In genomic region chr1:51478262-51479026, GRCm38 (mm10) we compare ENCODE assay signal across 8 mouse cellular contexts. TPM values are rescaled to one million over a fixed set of nuclear protein-coding genes. Genes with fewer than 3 reads are reported as not detected.
DNase-seq lines count a peak whose midpoint lies in the region; ATAC-seq and TF ChIP-seq lines count a peak whose summit lies in the region.

Nabp1 (minus strand) TSS chr1:51478425.

- H3K4me3 ChIP-seq in G1E (ENCODE audit: low read depth, low read length): peak within 1 kb of the TSS; percentile 88
- H3K4me3 ChIP-seq in forebrain, embryonic 16.5 days (replicated peaks; ENCODE audit: low read length): peak within 1 kb of the TSS; percentile 67
- peak within 1 kb of the TSS; percentile 96 for H3K4me3 ChIP-seq in layer of hippocampus, adult 2 months
- peak within 1 kb of the TSS; percentile 63 for H3K4me3 ChIP-seq in lung, embryonic 14.5 days (ENCODE audit: low read depth, low read length)
- peak within 1 kb of the TSS; percentile 57 for H3K4me3 ChIP-seq in olfactory bulb, adult 2 months (ENCODE audit: insufficient read depth, low read depth, low read length)
- H3K4me3 ChIP-seq in thymus, adult 2 months (ENCODE audit: control insufficient read depth, insufficient read depth, low read length): peak within 1 kb of the TSS; percentile 82

- H3K27ac ChIP-seq in forebrain, embryonic 16.5 days (ENCODE audit: low read length): peak within 1 kb of the TSS; percentile 74
- peak within 1 kb of the TSS; percentile 94 for H3K27ac ChIP-seq in layer of hippocampus, adult 2 months
- peak within 1 kb of the TSS; percentile 81 for H3K27ac ChIP-seq in lung, embryonic 14.5 days (ENCODE audit: low read depth)
- H3K27ac ChIP-seq in olfactory bulb, adult 2 months (ENCODE audit: insufficient read depth, low read depth, low read length): peak within 1 kb of the TSS; percentile 62
- peak within 1 kb of the TSS; percentile 84 for H3K27ac ChIP-seq in thymus, adult 2 months (ENCODE audit: control insufficient read depth, insufficient read depth, low read length)

- H3K9me3 ChIP-seq in G1E (replicated peaks): no peaks in the 10 kb centered on the region
- H3K9me3 ChIP-seq in forebrain, embryonic 16.5 days (ENCODE audit: control insufficient read depth, low read length): no peaks in the 10 kb centered on the region
- no peaks in the 10 kb centered on the region for H3K9me3 ChIP-seq in lung, embryonic 14.5 days (ENCODE audit: low read depth, low read length)

- peak; percentile 95 for ATAC-seq in G1E (ENCODE audit: extremely low read depth, insufficient number of reproducible peaks, low FRiP score, poor library complexity, severe bottlenecking)
- ATAC-seq in forebrain, embryonic 16.5 days: peak; percentile 100
- ATAC-seq in lung, embryonic 14.5 days (ENCODE audit: insufficient read depth): peak; percentile 100

- peak; percentile 100 for TF ChIP-seq POLR2A in olfactory bulb, adult 2 months (IDR thresholded peaks at IDR 0.05; ENCODE audit: insufficient read depth, low read depth, low read length)
- peak; percentile 100 for TF ChIP-seq POLR2A in thymus, adult 2 months (IDR thresholded peaks at IDR 0.05; ENCODE audit: control insufficient read depth, extremely low read depth, insufficient read depth, low read length, poor library complexity)

- WGBS in forebrain, embryonic 16.5 days: under 1% methylated on average over 51 of the region's 51 CpGs
- WGBS in lung, embryonic 14.5 days: under 1% methylated on average over 51 of the region's 51 CpGs
- WGBS in olfactory bulb, adult 2 months: under 1% methylated on average over 51 of the region's 51 CpGs
- WGBS in thymus, adult 2 months: under 1% methylated on average over 51 of the region's 51 CpGs

- H3K36me3 ChIP-seq in G1E (replicated peaks): peaks cover 19% of the 10 kb centered on the region
- H3K36me3 ChIP-seq in forebrain, embryonic 16.5 days (ENCODE audit: control insufficient read depth, insufficient read depth): no peaks in the 10 kb centered on the region
- H3K36me3 ChIP-seq in lung, embryonic 14.5 days (ENCODE audit: insufficient read depth): no peaks in the 10 kb centered on the region
- peaks cover 15% of the 10 kb centered on the region for H3K36me3 ChIP-seq in thymus, adult 2 months (ENCODE audit: control insufficient read depth, insufficient read depth, low read length)

- H3K4me2 ChIP-seq in forebrain, embryonic 16.5 days (ENCODE audit: low read length): peak within 1 kb of the TSS; percentile 89
- peak within 1 kb of the TSS; percentile 95 for H3K4me2 ChIP-seq in lung, embryonic 14.5 days

- no peaks in the 10 kb centered on the region for H3K27me3 ChIP-seq in G1E (ENCODE audit: insufficient read depth, low read length)
- H3K27me3 ChIP-seq in forebrain, embryonic 16.5 days (replicated peaks; ENCODE audit: control insufficient read depth, insufficient read depth, low read length): no peaks in the 10 kb centered on the region
- H3K27me3 ChIP-seq in lung, embryonic 14.5 days (ENCODE audit: insufficient read depth, low read length): no peaks in the 10 kb centered on the region
- no peaks in the 10 kb centered on the region for H3K27me3 ChIP-seq in thymus, adult 2 months (ENCODE audit: control insufficient read depth, insufficient read depth, low read length)

- intact Hi-C loops in heart, postnatal 36 days (cut with DNase I): loop anchor here (2.0 to 10.0 kb wide), 3 partner anchors 36 to 756 kb away; partner anchors contain the start of gene Gls

- H3K4me1 ChIP-seq in G1E (ENCODE audit: insufficient read depth, low read depth, low read length): peaks cover 40% of the 10 kb centered on the region
- peaks cover 5% of the 10 kb centered on the region for H3K4me1 ChIP-seq in forebrain, embryonic 16.5 days (replicated peaks; ENCODE audit: control insufficient read depth, insufficient read depth, low read length)
- H3K4me1 ChIP-seq in lung, embryonic 14.5 days (ENCODE audit: insufficient read depth): no peaks in the 10 kb centered on the region
- H3K4me1 ChIP-seq in olfactory bulb, adult 2 months (ENCODE audit: control insufficient read depth, insufficient read depth, low read length): peaks cover 5% of the 10 kb centered on the region; the same call in 1 of the 2 replicates
- H3K4me1 ChIP-seq in thymus, adult 2 months (replicated peaks; ENCODE audit: control insufficient read depth, insufficient read depth, low read length): peaks cover 7% of the 10 kb centered on the region

- TF ChIP-seq CTCF in G1E (IDR thresholded peaks at IDR 0.05; ENCODE audit: low read depth, low read length): no peak
- TF ChIP-seq CTCF in layer of hippocampus, adult 2 months (conservative IDR thresholded peaks at IDR 0.05): peak; percentile 64
- peak; percentile 62 for TF ChIP-seq CTCF in lung, embryonic 14.5 days (IDR thresholded peaks at IDR 0.05; ENCODE audit: low read depth)
- TF ChIP-seq CTCF in olfactory bulb, adult 2 months (IDR thresholded peaks at IDR 0.05; ENCODE audit: insufficient read depth, low read depth, low read length): no peak
- TF ChIP-seq CTCF in thymus, adult 2 months (IDR thresholded peaks at IDR 0.05; ENCODE audit: borderline replicate concordance, control insufficient read depth, extremely low read depth, insufficient read depth, low read length, poor library complexity): 0 out of 2 replicates have a peak, but pooled peaks have one; percentile 39

- H3K9ac ChIP-seq in forebrain, embryonic 16.5 days (replicated peaks; ENCODE audit: low read depth, low read length): peak within 1 kb of the TSS; percentile 69
- H3K9ac ChIP-seq in lung, embryonic 14.5 days: peak within 1 kb of the TSS; percentile 75

- peak; percentile 98 for DNase-seq in G1E (ENCODE audit: low spot score)
- peak; percentile 99 for DNase-seq in cerebellum, adult 18-20 months
- DNase-seq in heart, postnatal 36 days: peak; percentile 100
- peak; percentile 99 for DNase-seq in layer of hippocampus, adult 2 months (ENCODE audit: low spot score in 2 of 2)
- peak; percentile 99 for DNase-seq in lung, embryonic 14.5 days
- DNase-seq in thymus, adult 2 months: peak; percentile 100

RNA-seq across cellular contexts. Expression of gene Nabp1, which starts in this region (rescaled TPM):
- total RNA-seq in G1E (2014; fragmentation: Nextera tagmentation) (75.8 and 77.3 TPM in 2 replicates), G1E (2017) (188 and 214 TPM in 2 replicates)
- 6.9 and 7.8 TPM in 2 replicates for polyA plus RNA-seq in G1E (2012)
- 10.2 and 10.5 TPM in 2 replicates for polyA plus RNA-seq in forebrain, embryonic 16.5 days (2015; fragmentation: Nextera tagmentation; extraction: Ambion mirVana)
- total RNA-seq in heart, postnatal 36 days (2021): 10 to 100 TPM; 42.7 to 50.3 TPM
- total RNA-seq in layer of hippocampus, adult 2 months (2021): 10 to 100 TPM; 18.9 to 20.1 TPM
- 5.6 and 8.3 TPM in 2 replicates for polyA plus RNA-seq in lung, embryonic 14.5 days (2014; fragmentation: Nextera tagmentation; extraction: Ambion mirVana)
- 176 TPM in 1 of 2 replicates, not detected in the other for polyA plus RNA-seq in olfactory bulb, adult 2 months (2012; ENCODE audit: insufficient read depth, insufficient read length, low replicate concordance, missing spikeins)
- polyA plus RNA-seq in thymus, adult 2 months (2012; rRNA removed): 96.0 and 96.7 TPM in 2 replicates

Comparison
In these comparisons a context has a peak if more than half of its experiments do, and no peak if none do; other contexts are left out.
1. Peak in every context shown above with its lines: DNase-seq, ATAC-seq, H3K4me3 ChIP-seq and H3K27ac ChIP-seq.
2. CTCF ChIP-seq: peak in layer of hippocampus, adult 2 months (single experiment), lung, embryonic 14.5 days (single experiment) and thymus, adult 2 months (single experiment); none in G1E (single experiment) and olfactory bulb, adult 2 months (single experiment).